Mouse (Mus musculus) kidney, adult 2 months (tissue): ENCODE data around the gene Myh8. TPM values are rescaled to one million over a fixed set of nuclear protein-coding genes. Genes with fewer than 3 reads are reported as not detected.

ENCODE experiments used
- DNase-seq: peaks from one replicate; pipeline ENCODE4 v3.0.0; 2021
- H3K27ac ChIP-seq: fragments of 200-500 bp; 2 replicates; pipeline ENCODE4 v1.5.1; 2012; ENCODE audit warnings: low read depth, low read length, control low read depth, inconsistent platforms; ENCODE audit not compliant: insufficient read depth
- H3K27me3 ChIP-seq: fragments of 200-500 bp; replicated peaks from 2 replicates; pipeline ENCODE4 v1.6.1; 2012; ENCODE audit warnings: mild to moderate bottlenecking, moderate library complexity, low read length, inconsistent platforms; ENCODE audit not compliant: control insufficient read depth, insufficient read depth
- H3K36me3 ChIP-seq: fragments of 200-500 bp; 2 replicates; pipeline ENCODE4 v1.6.1; 2012; ENCODE audit warnings: mild to moderate bottlenecking, moderate library complexity, low read length, inconsistent platforms; ENCODE audit not compliant: control insufficient read depth, insufficient read depth
- H3K4me1 ChIP-seq: fragments of 200-500 bp; 2 replicates; pipeline ENCODE4 v1.6.1; 2011; ENCODE audit warnings: low read length; ENCODE audit not compliant: control insufficient read depth, insufficient read depth
- H3K4me3 ChIP-seq: fragments of 200-500 bp; 2 replicates; pipeline ENCODE4 v1.5.1; 2011; ENCODE audit warnings: mild to moderate bottlenecking, low read depth, low read length, control low read depth; ENCODE audit not compliant: insufficient read depth
- CTCF ChIP-seq: fragments of 200-500 bp; conservative IDR thresholded peaks from 2 replicates; pipeline ENCODE4 v1.5.1; 2011; ENCODE audit warnings: low read depth, mild to moderate bottlenecking, control low read depth, low read length, moderate library complexity, mixed read lengths; ENCODE audit not compliant: insufficient read depth, insufficient read length
- POLR2A ChIP-seq: fragments of 200-500 bp; IDR thresholded peaks from one replicate; pipeline ENCODE4 v1.6.1; 2011; ENCODE audit warnings: low read depth, low read length, control low read depth
- WGBS: fragments of 180-500 bp; shearing (Covaris S2); methylation state at CpG from one replicate; pipeline ENCODE4 v1.1.7; 2018; 5-methylcytosine and 5-hydroxymethylcytosine counted together
- polyA plus RNA-seq: library from polyadenylated mRNA; depleted of rRNA; stranded (reverse); fragments of >200 nt; gene quantifications from 2 replicates; pipeline ENCODE4 v1.2.3, GENCODE M21; 2012

The Myh8 gene
- polyA plus RNA-seq, 1 experiment: 0.02 TPM

DNA sequence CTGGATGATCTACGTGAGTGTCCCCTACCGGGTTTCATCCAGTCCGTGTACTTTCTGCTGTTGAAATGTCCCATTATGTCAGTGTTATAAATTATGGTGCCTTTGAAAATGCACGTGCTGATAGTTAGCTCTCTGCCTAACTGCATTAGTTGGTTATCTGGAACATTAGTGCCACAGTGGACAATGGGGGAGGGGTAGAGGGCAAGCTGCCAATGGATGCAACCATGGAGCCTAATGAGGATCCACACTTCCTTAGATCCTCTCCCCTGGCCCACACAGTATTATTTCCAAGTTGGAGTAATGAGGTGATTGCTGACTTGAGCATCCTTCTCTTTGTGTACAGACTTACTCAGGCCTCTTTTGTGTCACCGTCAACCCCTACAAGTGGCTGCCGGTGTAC lies 35.9 kb upstream of the Myh8 start:
- Histone ChIP-seq H3K27me3 (no peaks in the 10 kb centered on the region), H3K27ac (no peak overlapping the region), H3K36me3 (no peaks in the 10 kb centered on the region), H3K4me1 (no peaks in the 10 kb centered on the region), H3K4me3 (no peak overlapping the region)
- DNase-seq: no peak
- 88% methylated on average over 6 of the region's 6 CpGs for WGBS
- TF ChIP-seq POLR2A: no peak

DNA sequence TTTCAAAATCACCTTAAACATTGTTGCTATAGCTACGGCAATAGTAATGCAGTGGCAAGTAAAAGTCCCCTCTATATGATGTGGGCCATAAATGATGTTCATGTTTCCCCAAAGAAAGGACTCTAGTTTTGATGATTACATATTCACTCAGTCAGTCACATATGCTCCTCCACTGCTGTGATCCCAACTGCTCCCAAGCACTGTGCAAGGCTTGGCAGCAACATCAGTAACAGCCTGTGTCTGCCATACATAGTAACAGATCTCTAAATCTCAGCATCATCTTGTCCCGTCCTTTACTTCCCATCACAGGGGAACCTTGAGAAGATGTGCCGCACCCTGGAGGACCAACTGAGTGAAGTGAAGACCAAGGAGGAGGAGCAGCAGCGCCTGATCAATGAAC lies 23.2 kb upstream of the Myh8 start:
- Histone ChIP-seq H3K27ac (no peak overlapping the region), H3K4me3 (no peak overlapping the region), H3K27me3 (no peaks in the 10 kb centered on the region), H3K4me1 (no peaks in the 10 kb centered on the region), H3K36me3 (no peaks in the 10 kb centered on the region)
- TF ChIP-seq POLR2A (no peak), CTCF (no peak)
- DNase-seq: no peak
- 90% methylated on average over 4 of the region's 4 CpGs for WGBS

DNA sequence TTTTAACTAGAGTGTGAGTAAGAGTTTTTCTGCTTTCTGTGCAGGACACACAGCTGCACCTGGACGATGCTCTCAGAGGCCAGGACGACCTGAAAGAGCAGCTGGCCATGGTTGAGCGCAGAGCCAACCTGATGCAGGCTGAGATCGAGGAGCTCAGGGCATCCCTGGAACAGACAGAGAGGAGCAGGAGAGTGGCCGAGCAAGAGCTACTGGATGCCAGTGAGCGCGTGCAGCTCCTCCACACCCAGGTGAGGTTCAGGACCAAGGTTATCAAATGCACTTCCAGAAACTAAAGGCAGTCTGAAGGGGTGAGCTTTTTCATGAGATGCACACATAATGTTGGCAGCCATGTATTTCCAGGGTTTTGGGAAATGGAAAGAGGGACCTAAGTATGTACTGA lies 19.9 kb upstream of the Myh8 start:
- Histone ChIP-seq H3K4me1 (no peaks in the 10 kb centered on the region), H3K27ac (no peak overlapping the region), H3K4me3 (no peak overlapping the region), H3K36me3 (no peaks in the 10 kb centered on the region), H3K27me3 (no peaks in the 10 kb centered on the region)
- TF ChIP-seq POLR2A (no peak), CTCF (no peak)
- 75% methylated on average over 7 of the region's 7 CpGs for WGBS
- no peak for DNase-seq

DNA sequence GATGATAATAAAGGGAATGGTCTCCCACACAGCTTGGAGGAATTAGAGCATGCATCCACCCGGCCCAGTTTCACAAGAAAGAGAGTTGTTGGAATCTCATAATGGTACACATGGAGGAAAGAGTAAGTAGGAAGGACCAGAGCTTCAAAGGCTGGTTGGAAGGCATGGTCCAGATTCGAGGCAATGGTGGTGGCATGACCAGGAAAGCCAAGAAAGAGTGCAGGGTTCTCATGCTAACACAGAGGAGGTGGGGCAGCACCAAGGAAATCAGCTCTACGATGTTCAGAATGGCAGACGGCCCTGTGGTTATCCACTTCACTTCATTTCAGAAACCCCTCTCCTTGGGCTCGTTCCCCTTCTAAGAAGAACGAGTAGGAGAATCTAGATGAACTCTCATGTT lies 16.0 kb upstream of the Myh8 start:
- 71% methylated on average over 6 of the region's 6 CpGs for WGBS
- Histone ChIP-seq H3K4me3 (no peak overlapping the region), H3K27ac (no peak overlapping the region), H3K36me3 (no peaks in the 10 kb centered on the region), H3K4me1 (no peaks in the 10 kb centered on the region), H3K27me3 (no peaks in the 10 kb centered on the region)
- TF ChIP-seq POLR2A: no peak
- no peak for TF ChIP-seq CTCF
- DNase-seq: no peak

DNA sequence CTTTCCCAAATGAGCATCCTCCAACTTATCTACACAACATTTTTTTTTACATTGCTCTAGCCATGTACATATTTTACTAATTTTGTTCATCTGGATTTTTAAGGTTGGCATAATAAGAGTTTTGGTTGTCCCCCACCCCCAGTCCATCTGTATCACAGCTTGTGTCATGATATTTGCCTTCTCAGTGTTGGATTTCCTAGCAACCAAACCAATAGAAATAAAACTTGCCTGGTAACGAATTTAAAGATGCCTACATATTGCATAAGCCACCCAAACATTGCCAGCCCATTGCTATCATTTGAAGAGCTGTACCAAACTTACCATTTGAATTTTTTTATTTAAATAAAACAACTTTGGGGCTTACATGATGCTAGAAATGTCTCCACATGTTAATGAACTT lies 16.5 kb downstream of the Myh8 start:
- no peak for TF ChIP-seq POLR2A
- no peak for TF ChIP-seq CTCF
- H3K27ac ChIP-seq: no peak overlapping the region
- no peaks in the 10 kb centered on the region for H3K4me1 ChIP-seq
- DNase-seq: no peak
- H3K4me3 ChIP-seq: no peak overlapping the region
- H3K27me3 ChIP-seq: no peaks in the 10 kb centered on the region
- H3K36me3 ChIP-seq: no peaks in the 10 kb centered on the region
- WGBS: 73% methylated on average over 1 of the region's 1 CpGs

DNA sequence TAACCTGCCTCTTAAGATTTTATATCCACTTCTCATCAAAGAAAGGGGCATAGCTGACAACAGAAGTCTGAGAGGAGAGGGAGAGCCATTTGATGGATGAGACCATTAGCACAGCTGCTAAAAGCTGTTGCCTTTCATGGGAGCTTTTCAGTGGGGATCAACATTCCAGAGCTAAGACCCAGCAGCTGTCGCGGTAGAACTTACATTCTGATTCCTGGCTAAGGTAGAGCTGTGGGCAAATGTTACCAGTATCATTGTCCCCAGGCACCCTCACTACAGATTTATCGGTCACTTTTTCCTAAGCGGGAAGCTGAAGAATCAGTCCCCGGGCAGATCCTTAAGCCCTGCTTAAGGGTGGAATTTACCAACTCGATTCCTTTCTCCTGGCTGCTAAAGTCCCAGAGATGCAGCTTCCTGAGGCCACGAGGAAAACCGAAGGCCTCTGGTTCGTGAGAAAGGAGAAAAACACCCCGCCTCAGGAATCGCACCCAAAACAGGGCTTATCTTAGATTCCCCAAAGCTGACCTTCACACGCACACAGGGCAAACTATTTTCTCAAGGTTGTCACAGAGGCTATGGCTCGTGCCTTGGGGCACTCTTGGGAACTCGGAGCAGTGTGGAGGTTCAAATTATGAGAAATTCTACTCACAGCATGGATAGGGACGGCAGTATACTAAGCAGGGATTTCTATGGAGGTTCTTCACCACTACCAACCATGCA lies 37.0 kb downstream of the Myh8 start:
- H3K4me1 ChIP-seq: no peaks in the 10 kb centered on the region
- no peaks in the 10 kb centered on the region for H3K36me3 ChIP-seq
- no peak overlapping the region for H3K4me3 ChIP-seq
- TF ChIP-seq POLR2A (no peak), CTCF (no peak)
- H3K27ac ChIP-seq: no peak overlapping the region
- DNase-seq: no peak
- WGBS: 53% methylated on average over 15 of the region's 15 CpGs
- no peaks in the 10 kb centered on the region for H3K27me3 ChIP-seq

DNA sequence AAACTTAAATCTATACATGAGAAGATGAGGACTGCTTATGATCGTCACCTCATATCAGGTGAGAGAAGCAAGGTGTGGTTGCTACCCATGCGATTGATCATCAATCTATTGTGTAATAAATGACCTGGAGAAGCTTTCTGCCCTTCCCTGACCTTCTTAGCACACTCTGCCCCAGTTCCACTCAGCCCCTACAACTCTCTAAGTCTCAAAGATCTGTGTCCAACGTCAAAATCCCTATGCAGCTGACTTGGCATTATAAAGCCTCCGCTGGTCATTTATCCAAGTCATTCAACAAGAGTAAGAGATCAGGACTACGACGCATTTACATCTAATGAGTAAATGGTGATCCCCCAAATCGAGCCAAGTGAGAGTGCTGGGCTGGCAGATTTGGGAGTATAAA lies 44.4 kb downstream of the Myh8 start, which contains the start of gene Myh13:
Myh13 (plus strand) TSS at position 301 of the 400 bp plus-strand sequence.
- no peaks in the 10 kb centered on the region for H3K27me3 ChIP-seq
- no peak for DNase-seq
- H3K4me3 ChIP-seq: no peak within 1 kb of the TSS
- H3K4me1 ChIP-seq: no peaks in the 10 kb centered on the region
- no peak within 1 kb of the TSS for H3K27ac ChIP-seq
- TF ChIP-seq CTCF (no peak), POLR2A (no peak)
- H3K36me3 ChIP-seq: no peaks in the 10 kb centered on the region
- WGBS: 84% methylated on average over 7 of the region's 7 CpGs
